In the genomic region with DNA sequence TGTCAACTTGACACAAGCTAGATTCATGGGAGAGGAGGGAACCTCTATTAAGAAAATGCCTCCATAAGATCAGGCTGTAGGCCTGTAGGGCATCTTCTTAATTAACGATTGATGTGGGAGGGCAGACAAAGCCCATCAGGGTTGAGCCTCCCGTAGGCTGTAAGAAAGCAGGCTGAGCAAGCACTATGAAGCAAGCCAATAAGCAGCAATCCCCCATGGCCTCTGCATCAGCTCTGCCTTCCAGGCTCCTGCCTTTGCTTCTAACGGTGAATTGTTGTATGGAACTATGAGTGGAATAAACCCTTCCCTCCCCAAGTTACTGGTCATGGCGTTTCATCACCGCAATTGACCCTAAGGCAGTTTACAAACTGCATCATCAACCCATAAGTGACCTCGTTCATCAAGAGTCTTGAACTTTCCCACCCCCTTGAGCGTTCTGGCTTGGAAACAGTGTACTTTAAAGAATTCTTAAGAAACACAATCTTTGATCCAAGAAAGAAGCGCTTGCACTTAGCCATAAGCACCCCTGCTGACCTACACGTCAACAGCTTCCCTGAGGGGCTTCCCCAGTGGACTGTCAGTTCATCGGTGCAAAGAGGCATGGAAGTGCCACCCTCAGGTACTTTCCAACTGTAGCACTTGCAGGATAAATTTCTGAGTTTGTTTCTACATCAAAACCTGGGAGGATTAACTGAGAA, we compare ENCODE assay signal across 7 mouse cellular contexts. TPM values are rescaled to one million over a fixed set of nuclear protein-coding genes. Genes with fewer than 3 reads are reported as not detected.
A peak's percentile ranks its signal among the peaks of the same experiment; 100 is the strongest.
DNase-seq lines count a peak whose midpoint lies in the region; ATAC-seq and TF ChIP-seq lines count a peak whose summit lies in the region.

No protein-coding gene starts in this region.

- TF ChIP-seq POLR2A in testis, adult 2 months (IDR thresholded peaks at IDR 0.05; ENCODE audit: control insufficient read depth, low read depth, low read length), result no peak

- H3K27me3 ChIP-seq in testis, adult 2 months (ENCODE audit: control insufficient read depth, insufficient read depth, low read length), result no peaks in the 10 kb centered on the region
- no peaks in the 10 kb centered on the region; the same call in 1 of the 2 replicates for H3K27me3 ChIP-seq in limb, embryonic 12.5 days

- ATAC-seq in limb, embryonic 12.5 days (ENCODE audit: insufficient number of reproducible peaks, insufficient read depth, low FRiP score, low TSS enrichment, low read depth), result no peak

- no peaks in the 10 kb centered on the region for H3K36me3 ChIP-seq in testis, adult 2 months (ENCODE audit: control insufficient read depth, insufficient read depth, low read length)
- no peaks in the 10 kb centered on the region for H3K36me3 ChIP-seq in limb, embryonic 12.5 days

- DNase-seq in testis, postnatal 14 days (ENCODE audit: low spot score), result no peak
- DNase-seq in fat pad, adult 2 months (ENCODE audit: extremely low read depth, low read depth, low spot score), result peak; percentile 28
- DNase-seq in natural killer cell, adult 2 months (ENCODE audit: low spot score in 2 of 2), result peak; percentile 60 to 61
- DNase-seq in cerebellum, postnatal 25 days, result no peak
- no peak for DNase-seq in left cerebral cortex, postnatal 36 days (ENCODE audit: low spot score in 2 of 2)

- no peak for TF ChIP-seq CTCF in testis, adult 2 months (IDR thresholded peaks at IDR 0.05; ENCODE audit: control insufficient read depth, insufficient read depth, insufficient replicate concordance, low read depth, low read length)

- H3K4me3 ChIP-seq in testis, adult 2 months (ENCODE audit: control insufficient read depth, low read depth, low read length), result peak overlapping the region; percentile 83; the same call in 1 of the 2 replicates
- peak overlapping the region; percentile 68 for H3K4me3 ChIP-seq in limb, embryonic 12.5 days (replicated peaks)

- H3K9me3 ChIP-seq in limb, embryonic 12.5 days, result no peaks in the 10 kb centered on the region

- 14% methylated on average over 10 of the region's 10 CpGs for WGBS in limb, embryonic 12.5 days

- peaks cover 9% of the 10 kb centered on the region for H3K4me1 ChIP-seq in testis, adult 2 months (ENCODE audit: control insufficient read depth, insufficient read depth, low read length)
- peaks cover 18% of the 10 kb centered on the region for H3K4me1 ChIP-seq in limb, embryonic 12.5 days (replicated peaks)

- H3K4me2 ChIP-seq in limb, embryonic 12.5 days, result peak overlapping the region; percentile 65

- H3K9ac ChIP-seq in limb, embryonic 12.5 days (replicated peaks), result peak overlapping the region; percentile 72

- H3K27ac ChIP-seq in testis, adult 2 months (ENCODE audit: control insufficient read depth, insufficient read depth, low read depth, low read length), result peak overlapping the region; percentile 51
- H3K27ac ChIP-seq in limb, embryonic 12.5 days, result peak overlapping the region; percentile 95

- intact Hi-C loops in left cerebral cortex, postnatal 36 days (cut with DNase I), result loop anchor here (5.0 kb wide), 2 partner anchors 98 to 102 kb away; no protein-coding TSS in a partner anchor

RNA-seq across cellular contexts. Expression of a gene that starts 7.4 kb away (rescaled TPM):
- 54.1 and 74.7 TPM in 2 replicates for polyA plus RNA-seq in testis, adult 2 months (2012; rRNA removed)
- 71.9 and 75.5 TPM in 2 replicates for polyA plus RNA-seq in limb, embryonic 12.5 days (2016; fragmentation: Nextera tagmentation; extraction: Ambion mirVana)
- total RNA-seq in left cerebral cortex, postnatal 36 days (2021), result 10 to 100 TPM; 62.2 to 68.7 TPM

Comparison
In these comparisons a context has a peak if more than half of its experiments do, and no peak if none do; other contexts are left out.
1. DNase-seq: peak in fat pad, adult 2 months (single experiment) and natural killer cell, adult 2 months (2 of 2); none in testis, postnatal 14 days (single experiment), cerebellum, postnatal 25 days (0 of 2) and left cerebral cortex, postnatal 36 days (0 of 2).